Mouse (Mus musculus) embryonic facial prominence, embryonic 11.5 days (tissue): ENCODE data around the gene Cdcp1. TPM values are rescaled to one million over a fixed set of nuclear protein-coding genes. Genes with fewer than 3 reads are reported as not detected.

Source experiments
- ATAC-seq: fragments of 200-750 bp; cut with Nextera tagmentation; replicated peaks from 2 replicates; pipeline ENCODE4 v1.8.0; 2017; ENCODE audit warnings: low read depth; ENCODE audit not compliant: insufficient number of reproducible peaks, low FRiP score, low TSS enrichment
- DNase-seq: peaks from one replicate; pipeline ENCODE4 v3.0.0-alpha.2; 2015; ENCODE audit warnings: low spot score
- H3K27ac ChIP-seq: fragments of 300-500 bp; sonication (generic); replicated peaks from 2 replicates; pipeline ENCODE4 v1.5.1; 2014; ENCODE audit warnings: mild to moderate bottlenecking, low read depth, low read length, control low read depth
- H3K27me3 ChIP-seq: fragments of 300-500 bp; sonication (generic); 2 replicates; pipeline ENCODE4 v1.6.1; 2014; ENCODE audit warnings: mild to moderate bottlenecking, low read length, moderate library complexity, mixed read lengths; ENCODE audit not compliant: control insufficient read depth, insufficient read depth
- H3K36me3 ChIP-seq: fragments of 300-500 bp; sonication (generic); replicated peaks from 2 replicates; pipeline ENCODE4 v1.6.1; 2014; ENCODE audit warnings: low read depth, mild to moderate bottlenecking, low read length, moderate library complexity, mixed read lengths; ENCODE audit not compliant: control insufficient read depth, insufficient read depth
- H3K4me1 ChIP-seq: fragments of 300-500 bp; sonication (generic); 2 replicates; pipeline ENCODE4 v1.6.1; 2014; ENCODE audit warnings: low read length, mixed read lengths; ENCODE audit not compliant: control insufficient read depth, insufficient read depth
- H3K4me2 ChIP-seq: fragments of 300-500 bp; sonication (generic); 2 replicates; pipeline ENCODE4 v1.6.1; 2014; ENCODE audit warnings: low read depth, mild to moderate bottlenecking, control low read depth, low read length, moderate library complexity
- H3K4me3 ChIP-seq: fragments of 300-500 bp; sonication (generic); 2 replicates; pipeline ENCODE4 v1.5.1; 2014; ENCODE audit warnings: low read depth, low read length, control low read depth
- H3K9ac ChIP-seq: fragments of 300-500 bp; sonication (generic); replicated peaks from 2 replicates; pipeline ENCODE4 v1.6.1; 2014; ENCODE audit warnings: mild to moderate bottlenecking, control low read depth, low read length
- H3K9me3 ChIP-seq: fragments of 300-500 bp; sonication (generic); replicated peaks from 2 replicates; pipeline ENCODE4 v1.6.1; 2016; ENCODE audit warnings: mild to moderate bottlenecking, low read length, inconsistent platforms, mixed read lengths; ENCODE audit not compliant: control insufficient read depth
- WGBS: fragments of 180-500 bp; shearing (Covaris S2); extraction: QIAGEN DNeasy Blood & Tissue Kit; methylation state at CpG from one replicate; pipeline ENCODE4 v1.1.7; 2014; 5-methylcytosine and 5-hydroxymethylcytosine counted together
- polyA plus RNA-seq: library from polyadenylated mRNA; unstranded; fragments of >200 nt; fragmentation: Nextera tagmentation; extraction: Ambion mirVana; gene quantifications from 2 replicates; pipeline ENCODE4 v1.2.1, GENCODE M21; 2014

Cdcp1 gene
- polyA plus RNA-seq, 1 experiment from 2014 or later = 3.0 TPM

DNA sequence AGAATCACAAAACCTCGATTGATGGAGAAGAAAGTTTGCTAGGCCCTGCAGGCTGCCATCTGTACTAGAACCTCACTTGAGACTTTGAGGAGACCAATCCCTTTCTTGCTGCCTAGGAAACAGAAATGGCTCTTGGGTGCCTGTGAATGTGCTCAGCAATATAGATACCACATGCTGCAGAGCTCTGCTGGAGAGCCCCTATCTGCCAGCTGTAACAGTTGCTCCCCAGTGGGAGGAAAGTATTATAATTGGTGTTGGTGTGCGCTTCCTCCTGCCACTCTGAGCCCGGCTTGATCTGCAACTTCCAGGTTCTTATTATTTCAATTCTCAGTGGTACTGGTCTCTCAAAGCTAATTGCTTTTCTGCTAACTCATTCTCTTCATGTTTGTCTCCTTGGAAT lies 92.8 kb downstream of the Cdcp1 start:
- no peak overlapping the region for H3K4me3 ChIP-seq
- no peak overlapping the region for H3K9ac ChIP-seq
- H3K4me2 ChIP-seq = no peak overlapping the region
- 86% methylated on average over 3 of the region's 3 CpGs for WGBS
- H3K9me3 ChIP-seq = no peaks in the 10 kb centered on the region
- H3K4me1 ChIP-seq = no peaks in the 10 kb centered on the region
- no peak overlapping the region for H3K27ac ChIP-seq
- DNase-seq (no peak), ATAC-seq (no peak)
- H3K36me3 ChIP-seq = peaks cover 9% of the 10 kb centered on the region
- H3K27me3 ChIP-seq = no peaks in the 10 kb centered on the region

Other genes with a start within 250 kb of the Cdcp1 start
- gene Tmem42, start 194.7 kb downstream of the Cdcp1 start, polyA plus RNA-seq = 12.8 and 17.7 TPM in 2 replicates
- gene Tgm4, start 181.3 kb downstream of the Cdcp1 start, polyA plus RNA-seq = 0.38 and 0.52 TPM in 2 replicates
- gene Zdhhc3, start 102.8 kb downstream of the Cdcp1 start, polyA plus RNA-seq = 56.9 and 64.3 TPM in 2 replicates
- gene Exosc7, start 102.8 kb downstream of the Cdcp1 start, polyA plus RNA-seq = 106 and 109 TPM in 2 replicates
- not detected in 2 replicates for gene Clec3b, start 65.1 kb downstream of the Cdcp1 start, polyA plus RNA-seq
- 3.9 and 4.9 TPM in 2 replicates for gene Tmem158, start 44.7 kb upstream of the Cdcp1 start, polyA plus RNA-seq
- 1,067 and 1,123 TPM in 2 replicates for gene Lars2, start 150.9 kb upstream of the Cdcp1 start, polyA plus RNA-seq